Mouse (Mus musculus): ENCODE results near the gene Slc22a5. TPM values are rescaled to one million over a fixed set of nuclear protein-coding genes. Genes with fewer than 3 reads are reported as not detected.
"Not testable (repeated sequence)": the region's sequence is repeated elsewhere in the genome, so short reads cannot be mapped to it uniquely, and the experiment has no call there.

The Slc22a5 gene
- 7.8 and 7.9 TPM in 2 replicates for polyA plus RNA-seq (2016; fragmentation: Nextera tagmentation; extraction: Ambion mirVana)

GRCm38 (mm10) chr11:53891505-53892451 lies at the start of gene Slc22a5:
TSS of gene Slc22a5 (minus strand) at chr11:53891660.
- peak; percentile 99 for ATAC-seq (ENCODE audit: low FRiP score)
- 5% methylated on average over 63 of the region's 63 CpGs for WGBS
- Histone ChIP-seq H3K4me3 (replicated peaks) (peak within 1 kb of the TSS; percentile 52), H3K9me3 (no peaks in the 10 kb centered on the region), H3K4me1 (peaks cover 20% of the 10 kb centered on the region), H3K36me3 (replicated peaks) (no peaks in the 10 kb centered on the region), H3K27ac (no peak within 1 kb of the TSS), H3K4me2 (peak within 1 kb of the TSS; percentile 90), H3K27me3 (no peaks in the 10 kb centered on the region), H3K9ac (peak within 1 kb of the TSS; percentile 70)

DNA sequence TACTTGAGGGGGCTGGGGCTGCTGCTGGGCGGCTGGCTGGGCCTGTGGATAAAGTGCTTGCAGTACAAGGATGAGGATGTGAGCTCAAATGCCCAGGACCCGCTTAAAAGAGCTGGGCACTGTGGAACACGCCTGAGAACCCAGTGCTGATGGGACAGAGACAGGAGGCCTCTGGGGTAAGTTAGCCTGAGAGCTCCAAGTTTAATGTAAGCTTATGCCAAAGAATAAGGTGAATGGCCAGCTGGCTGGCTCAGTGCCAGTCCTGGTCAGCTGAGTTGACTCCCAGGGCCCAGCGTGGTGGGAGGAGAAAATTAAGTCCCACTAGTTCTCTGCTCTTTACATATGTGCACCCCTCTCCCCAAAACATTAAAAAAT lies 40.5 kb upstream of the Slc22a5 start:
- not testable (repeated sequence) for H3K4me3 ChIP-seq (replicated peaks); ATAC-seq (ENCODE audit: low FRiP score); H3K4me1 ChIP-seq; H3K4me2 ChIP-seq; H3K9me3 ChIP-seq; H3K9ac ChIP-seq; H3K36me3 ChIP-seq (replicated peaks); H3K27ac ChIP-seq; H3K27me3 ChIP-seq
- 66% methylated on average over 4 of the region's 4 CpGs for WGBS

DNA sequence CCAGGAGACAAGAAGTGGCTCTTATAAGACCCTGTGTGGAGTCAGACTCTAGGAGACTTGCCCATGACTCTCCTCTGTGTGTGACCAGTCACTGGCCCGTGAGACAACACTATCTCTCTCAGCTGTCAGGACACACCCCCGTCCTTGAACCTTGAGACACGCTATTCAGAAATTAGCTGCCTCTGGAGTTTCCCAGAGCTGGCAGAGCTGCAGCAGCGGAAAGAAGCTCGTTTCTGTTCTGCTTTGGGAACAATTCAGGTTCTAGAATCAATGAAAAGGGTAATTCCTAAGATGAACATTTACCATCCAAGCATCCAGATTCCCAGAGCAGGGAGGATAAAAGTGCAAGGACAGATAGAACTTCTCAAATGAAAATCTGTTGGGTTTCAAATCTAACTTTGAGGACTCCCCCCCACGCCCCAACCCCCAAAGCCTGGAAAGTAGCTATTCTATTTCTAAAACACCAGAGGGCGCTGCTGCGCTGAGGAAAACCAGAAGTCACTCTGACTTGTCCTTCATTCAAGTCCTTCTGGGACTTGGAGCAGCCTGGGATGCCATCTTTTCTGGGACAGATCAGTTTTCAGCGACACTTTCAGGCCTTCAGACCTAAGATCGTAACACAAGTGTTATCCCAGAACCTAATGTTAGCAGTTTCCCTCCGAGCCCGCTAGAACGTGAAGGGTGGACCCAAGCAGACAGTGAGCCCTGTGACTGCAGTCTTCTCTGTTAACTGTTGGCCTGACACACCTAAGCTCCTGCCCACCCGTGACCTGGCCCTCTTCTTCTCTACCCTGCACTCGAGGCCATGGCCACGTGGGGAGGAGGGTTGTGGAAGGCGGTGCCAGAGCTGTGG lies 39.9 kb upstream of the Slc22a5 start:
- no peak overlapping the region for H3K4me3 ChIP-seq (replicated peaks)
- no peaks in the 10 kb centered on the region for H3K4me1 ChIP-seq
- no peak overlapping the region for H3K9ac ChIP-seq
- H3K27me3 ChIP-seq: no peaks in the 10 kb centered on the region
- no peak overlapping the region for H3K27ac ChIP-seq
- H3K36me3 ChIP-seq (replicated peaks): no peaks in the 10 kb centered on the region
- H3K9me3 ChIP-seq: no peaks in the 10 kb centered on the region
- WGBS: 37% methylated on average over 17 of the region's 17 CpGs
- no peak overlapping the region for H3K4me2 ChIP-seq
- no peak for ATAC-seq (ENCODE audit: low FRiP score)

DNA sequence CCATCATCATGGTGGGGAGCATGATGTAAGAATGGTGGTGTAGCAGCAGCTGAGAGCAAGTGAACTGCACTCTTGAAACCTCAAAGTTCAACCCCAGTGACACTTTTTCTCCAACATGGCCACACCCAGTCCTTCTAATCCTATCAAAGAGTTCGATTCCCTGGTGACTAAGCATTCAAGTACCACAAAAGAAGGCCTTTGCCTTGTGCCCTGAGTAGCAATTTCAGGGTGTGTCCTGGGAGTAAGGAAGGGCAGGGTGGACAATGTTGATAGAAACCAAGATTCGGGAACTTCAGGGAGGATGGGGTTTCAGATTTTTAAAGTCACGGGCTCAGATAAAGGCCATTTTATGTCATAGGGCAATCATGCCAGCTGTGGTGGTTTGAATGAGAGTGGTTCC lies 38.3 kb upstream of the Slc22a5 start:
- Histone ChIP-seq H3K4me3 (replicated peaks) (no peak overlapping the region), H3K27ac (no peak overlapping the region), H3K4me1 (no peaks in the 10 kb centered on the region), H3K36me3 (replicated peaks) (no peaks in the 10 kb centered on the region), H3K9ac (no peak overlapping the region), H3K4me2 (no peak overlapping the region), H3K27me3 (no peaks in the 10 kb centered on the region), H3K9me3 (0 out of 2 replicates have a peak, but pooled peaks cover 4% of the 10 kb centered on the region)
- WGBS: 71% methylated on average over 3 of the region's 3 CpGs
- no peak for ATAC-seq (ENCODE audit: low FRiP score)

- Histone ChIP-seq H3K27me3 (no peaks in the 10 kb centered on the region), H3K36me3 (replicated peaks) (no peaks in the 10 kb centered on the region), H3K27ac (no peak overlapping the region), H3K4me1 (no peaks in the 10 kb centered on the region), H3K9ac (no peak overlapping the region), H3K9me3 (0 out of 2 replicates have a peak, but pooled peaks cover 4% of the 10 kb centered on the region), H3K4me2 (no peak overlapping the region), H3K4me3 (replicated peaks) (no peak overlapping the region)
- ATAC-seq (ENCODE audit: low FRiP score): no peak
- 78% methylated on average over 3 of the region's 3 CpGs for WGBS
Measured at GRCm38 (mm10) chr11:53928585-53928984, 37.1 kb upstream of the Slc22a5 start.

DNA sequence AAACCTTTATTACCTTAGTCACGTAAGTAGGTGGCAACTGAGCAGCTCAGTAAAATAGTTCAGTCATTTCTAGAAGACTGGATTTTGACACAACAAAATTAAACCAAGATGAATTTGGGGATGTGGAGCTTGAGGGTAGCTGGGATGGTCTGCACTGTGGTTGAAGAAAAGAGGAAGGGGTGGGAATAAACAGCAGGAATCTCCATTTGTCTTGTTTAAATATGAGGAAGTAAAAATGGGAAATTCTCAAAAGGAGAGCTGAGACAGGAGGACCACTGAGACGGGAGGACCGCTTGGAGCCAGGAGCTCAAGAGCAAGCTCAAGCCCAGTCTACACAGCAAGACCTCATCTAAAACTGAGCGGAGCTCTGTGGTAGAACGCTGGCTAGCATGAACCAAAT lies 34.8 kb upstream of the Slc22a5 start:
- no peak overlapping the region for H3K27ac ChIP-seq
- H3K9me3 ChIP-seq: 0 out of 2 replicates have a peak, but pooled peaks cover 4% of the 10 kb centered on the region
- H3K27me3 ChIP-seq: no peaks in the 10 kb centered on the region
- H3K4me3 ChIP-seq (replicated peaks): no peak overlapping the region
- no peak overlapping the region for H3K4me2 ChIP-seq
- 97% methylated on average over 5 of the region's 5 CpGs for WGBS
- no peak for ATAC-seq (ENCODE audit: low FRiP score)
- no peaks in the 10 kb centered on the region for H3K36me3 ChIP-seq (replicated peaks)
- H3K4me1 ChIP-seq: no peaks in the 10 kb centered on the region
- no peak overlapping the region for H3K9ac ChIP-seq

- ATAC-seq (ENCODE audit: low FRiP score): no peak
- no peaks in the 10 kb centered on the region for H3K36me3 ChIP-seq (replicated peaks)
- H3K4me1 ChIP-seq: no peaks in the 10 kb centered on the region
- H3K9me3 ChIP-seq: no peaks in the 10 kb centered on the region
- H3K9ac ChIP-seq: no peak overlapping the region
- H3K27ac ChIP-seq: no peak overlapping the region
- H3K4me2 ChIP-seq: no peak overlapping the region
- H3K27me3 ChIP-seq: no peaks in the 10 kb centered on the region
- WGBS: 90% methylated on average over 4 of the region's 4 CpGs
- H3K4me3 ChIP-seq (replicated peaks): no peak overlapping the region
Measured at GRCm38 (mm10) chr11:53918851-53919250, 27.4 kb upstream of the Slc22a5 start.

DNA sequence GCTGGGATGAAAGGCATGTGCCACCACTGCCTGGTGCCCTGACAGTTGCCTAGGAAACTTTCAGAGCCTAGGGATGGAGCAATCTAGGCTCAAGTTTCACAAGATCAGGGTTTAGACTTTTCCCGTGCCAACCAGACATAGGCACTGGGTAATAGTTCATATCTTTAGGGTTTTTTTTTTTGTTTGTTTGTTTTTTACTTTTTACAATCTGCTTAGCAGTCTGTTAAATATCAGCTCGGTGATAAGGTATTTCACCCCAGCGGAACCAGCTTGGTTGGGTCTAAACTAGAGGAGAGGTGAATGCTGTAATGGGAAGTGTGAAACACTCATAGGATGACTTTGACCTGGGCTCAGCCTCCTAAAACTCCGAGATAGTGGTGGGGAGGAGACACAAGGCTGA lies 19.6 kb upstream of the Slc22a5 start:
- Histone ChIP-seq H3K27ac (no peak overlapping the region), H3K9ac (no peak overlapping the region), H3K9me3 (no peaks in the 10 kb centered on the region), H3K4me1 (no peaks in the 10 kb centered on the region), H3K4me2 (no peak overlapping the region), H3K27me3 (no peaks in the 10 kb centered on the region), H3K4me3 (replicated peaks) (no peak overlapping the region), H3K36me3 (replicated peaks) (no peaks in the 10 kb centered on the region)
- ATAC-seq (ENCODE audit: low FRiP score): no peak
- 86% methylated on average over 4 of the region's 4 CpGs for WGBS

- no peak overlapping the region for H3K9ac ChIP-seq
- 94% methylated on average over 8 of the region's 8 CpGs for WGBS
- H3K27ac ChIP-seq: no peak overlapping the region
- H3K36me3 ChIP-seq (replicated peaks): no peaks in the 10 kb centered on the region
- no peak for ATAC-seq (ENCODE audit: low FRiP score)
- H3K4me3 ChIP-seq (replicated peaks): no peak overlapping the region
- H3K27me3 ChIP-seq: no peaks in the 10 kb centered on the region
- no peaks in the 10 kb centered on the region for H3K9me3 ChIP-seq
- H3K4me1 ChIP-seq: no peaks in the 10 kb centered on the region
- H3K4me2 ChIP-seq: no peak overlapping the region
Measured at GRCm38 (mm10) chr11:53908686-53909085, 17.2 kb upstream of the Slc22a5 start.

DNA sequence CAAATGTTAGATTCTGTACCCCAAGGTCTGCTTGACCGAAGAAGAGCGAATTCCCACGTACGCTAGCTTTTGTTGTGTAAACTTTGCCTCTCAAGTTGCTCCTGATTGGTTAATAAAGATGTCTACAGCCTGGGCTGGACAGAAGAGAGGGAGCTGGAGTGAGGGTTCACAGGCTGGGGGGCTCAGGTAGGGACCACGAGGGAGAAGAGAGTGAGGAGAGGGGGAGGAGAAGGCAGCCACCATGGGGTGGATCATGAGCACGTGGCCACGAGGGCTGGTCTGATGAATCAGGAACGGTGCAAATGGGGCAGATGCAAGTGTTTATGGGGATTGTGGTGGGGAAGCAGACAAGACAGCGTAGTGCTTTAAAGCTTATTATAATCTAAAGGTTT lies 13.1 kb upstream of the Slc22a5 start:
- no peak for ATAC-seq (ENCODE audit: low FRiP score)
- Histone ChIP-seq H3K27ac (no peak overlapping the region), H3K4me2 (no peak overlapping the region), H3K4me3 (replicated peaks) (no peak overlapping the region), H3K9ac (no peak overlapping the region), H3K9me3 (no peaks in the 10 kb centered on the region), H3K27me3 (no peaks in the 10 kb centered on the region), H3K36me3 (replicated peaks) (no peaks in the 10 kb centered on the region), H3K4me1 (no peaks in the 10 kb centered on the region)
- 84% methylated on average over 9 of the region's 9 CpGs for WGBS

- H3K27me3 ChIP-seq: no peaks in the 10 kb centered on the region
- no peaks in the 10 kb centered on the region for H3K4me1 ChIP-seq
- H3K9ac ChIP-seq: no peak overlapping the region
- no peak overlapping the region for H3K27ac ChIP-seq
- no peaks in the 10 kb centered on the region for H3K36me3 ChIP-seq (replicated peaks)
- no peak overlapping the region for H3K4me3 ChIP-seq (replicated peaks)
- H3K9me3 ChIP-seq: no peaks in the 10 kb centered on the region
- ATAC-seq (ENCODE audit: low FRiP score): no peak
- no peak overlapping the region for H3K4me2 ChIP-seq
- WGBS: 57% methylated on average over 16 of the region's 16 CpGs
Measured at GRCm38 (mm10) chr11:53903781-53904533, 12.5 kb upstream of the Slc22a5 start.

GRCm38 (mm10) chr11:53902741-53903140 lies 11.3 kb upstream of the Slc22a5 start:
- Histone ChIP-seq H3K4me2 (no peak overlapping the region), H3K9me3 (no peaks in the 10 kb centered on the region), H3K4me3 (replicated peaks) (no peak overlapping the region), H3K27me3 (no peaks in the 10 kb centered on the region), H3K4me1 (no peaks in the 10 kb centered on the region), H3K36me3 (replicated peaks) (no peaks in the 10 kb centered on the region), H3K9ac (no peak overlapping the region), H3K27ac (no peak overlapping the region)
- 93% methylated on average over 14 of the region's 14 CpGs for WGBS
- no peak for ATAC-seq (ENCODE audit: low FRiP score)

All from forebrain, embryonic 12.5 days (tissue).